Mouse (Mus musculus) spleen, postnatal 36 days (tissue): ENCODE measurements at regions not wholly inside any gene's neighbourhood (a gene's known extent, or its start where the extent isn't known, plus 50 kb on each side); places are given as distances from the start of the nearest gene placed in this dataset.
"Not testable (repeated sequence)": the region's sequence is repeated elsewhere in the genome, so short reads cannot be mapped to it uniquely, and the experiment has no call there.

Experiments used
- DNase-seq, 2 experiments: peaks; one replicate each; pipeline ENCODE4 v3.0.0; 2022; ENCODE audit warnings: low spot score in 2 of 2, mixed read lengths in 1 of 2

DNA sequence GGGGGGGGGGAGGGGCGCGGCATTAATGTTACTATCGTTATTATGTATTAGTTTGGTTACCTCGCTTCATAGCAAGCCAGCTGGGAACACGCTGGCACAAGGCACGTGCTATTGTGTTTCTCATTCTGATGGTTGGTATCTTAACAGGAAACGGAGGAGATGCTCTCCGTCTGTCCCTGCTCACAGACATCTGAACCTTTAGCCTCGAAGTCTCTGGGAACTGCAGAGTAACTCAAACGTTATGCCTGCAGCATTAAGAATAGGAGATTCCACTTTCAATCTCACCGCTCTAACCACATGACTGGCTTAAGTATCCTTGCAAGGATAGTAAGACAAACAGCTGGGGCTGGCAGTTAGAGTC, 80.0 kb downstream of the Nfkbiz start:
- no peak for DNase-seq

DNA sequence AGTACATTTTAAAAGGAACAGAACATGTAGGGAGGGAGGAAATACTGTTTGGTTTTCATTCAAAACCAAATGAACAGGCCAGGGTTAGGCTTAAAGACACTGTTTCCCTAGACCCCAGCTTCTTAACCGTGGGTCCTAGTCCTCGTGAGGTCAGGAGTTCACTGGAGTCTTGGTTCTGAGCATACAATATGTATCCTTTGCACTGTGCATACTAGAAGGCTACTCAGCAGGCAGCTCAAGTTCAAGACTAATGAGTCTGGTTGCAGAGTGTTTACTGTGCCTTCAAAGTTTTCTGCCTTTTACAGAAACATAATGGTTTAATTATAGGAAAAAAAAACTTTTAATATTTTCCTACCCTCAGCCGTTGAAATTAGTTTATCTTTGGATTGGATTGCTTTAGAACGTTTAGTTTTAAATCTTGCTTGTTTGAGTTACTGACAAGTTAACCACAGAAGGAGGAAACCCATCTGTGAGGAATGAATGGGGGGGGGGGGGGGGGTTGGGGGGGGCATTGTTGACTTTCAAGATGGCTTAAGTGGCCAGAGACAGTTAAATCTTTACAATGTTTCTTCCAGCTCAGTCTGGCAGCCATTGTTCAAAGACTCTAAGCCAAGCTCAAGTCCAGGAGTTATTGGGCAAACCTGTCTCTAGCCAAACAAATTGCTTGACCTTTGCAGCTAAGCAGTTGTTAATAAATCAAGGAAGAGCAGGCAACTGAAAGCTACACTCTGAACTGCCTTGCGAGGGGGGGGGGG, 80.6 kb downstream of the Nfkbiz start:
- no peak for DNase-seq

DNA sequence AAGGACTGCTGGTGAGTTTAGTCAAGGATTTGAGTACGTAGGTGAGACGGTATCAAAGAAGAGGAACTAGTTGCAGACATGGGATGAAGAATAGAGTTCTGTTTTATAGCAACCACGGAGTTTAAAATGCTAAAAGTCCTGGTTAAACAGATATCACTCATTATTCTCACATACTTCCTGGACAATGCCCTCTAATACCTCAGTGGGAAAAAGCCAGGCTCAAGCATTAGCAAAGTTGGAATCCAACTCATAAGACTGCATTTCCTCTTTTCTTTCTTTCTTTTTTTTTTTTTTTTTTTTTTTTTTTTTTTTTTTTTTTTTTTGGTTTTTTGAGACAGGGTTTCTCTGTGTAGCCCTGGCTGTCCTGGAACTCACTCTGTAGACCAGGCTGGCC, 81.3 kb downstream of the Nfkbiz start:
- not testable (repeated sequence) for DNase-seq

DNA sequence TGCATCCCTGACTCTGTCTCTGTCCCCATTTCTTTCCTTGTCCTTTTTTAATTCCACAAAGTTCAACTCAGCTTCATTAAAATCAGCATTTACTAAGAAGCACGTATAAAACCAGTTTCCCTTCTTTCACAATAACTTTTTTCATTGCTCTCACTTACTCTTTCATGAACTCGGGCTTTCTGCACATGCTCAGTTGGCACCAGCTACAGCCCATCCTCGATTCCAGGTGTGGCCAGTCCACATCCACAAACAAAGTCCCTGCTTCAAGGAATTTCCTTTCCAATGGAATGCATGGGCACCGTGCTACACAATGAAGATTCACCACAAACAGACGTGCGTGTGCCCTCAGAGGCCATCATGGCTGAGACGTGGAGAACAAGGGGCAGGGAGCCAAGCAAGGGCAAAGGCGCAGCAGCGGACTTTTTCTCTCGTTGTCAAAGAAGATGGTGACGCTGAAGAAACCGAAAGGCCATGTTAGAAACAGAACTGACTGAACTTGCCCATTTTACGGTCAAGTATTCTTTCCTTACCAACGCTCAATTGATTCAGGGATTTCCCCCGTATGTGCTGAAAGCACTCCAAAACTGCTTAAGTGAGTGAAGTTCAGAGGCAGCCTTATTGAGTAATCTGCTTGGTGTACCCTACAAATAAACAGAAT, 81.8 kb downstream of the Nfkbiz start:
- no peak for DNase-seq

DNA sequence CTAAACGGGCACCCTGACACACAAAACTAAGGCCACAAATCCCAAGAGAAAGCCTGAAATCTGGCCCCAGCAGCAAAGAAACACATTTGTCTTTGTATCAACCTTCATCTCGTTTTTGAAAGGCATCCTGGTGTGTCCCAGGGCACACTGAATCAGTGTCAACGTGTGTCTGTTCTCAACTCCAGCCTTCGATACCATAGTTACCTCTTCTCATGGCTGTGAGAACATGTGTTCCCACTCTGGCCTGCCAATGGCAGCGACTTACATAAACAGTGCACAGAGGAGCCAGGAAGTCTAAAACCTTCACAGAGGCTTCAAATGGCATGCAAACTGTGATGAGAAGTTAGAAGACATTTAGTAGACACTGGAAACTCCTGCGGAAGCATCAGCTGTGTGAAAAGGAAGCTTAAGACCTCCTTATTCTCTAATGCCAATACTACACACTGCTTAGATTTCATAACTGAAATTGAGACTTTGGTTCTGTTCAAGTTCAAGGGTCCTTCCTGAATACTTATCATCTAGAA, 83.3 kb downstream of the Nfkbiz start:
- DNase-seq = no peak

DNA sequence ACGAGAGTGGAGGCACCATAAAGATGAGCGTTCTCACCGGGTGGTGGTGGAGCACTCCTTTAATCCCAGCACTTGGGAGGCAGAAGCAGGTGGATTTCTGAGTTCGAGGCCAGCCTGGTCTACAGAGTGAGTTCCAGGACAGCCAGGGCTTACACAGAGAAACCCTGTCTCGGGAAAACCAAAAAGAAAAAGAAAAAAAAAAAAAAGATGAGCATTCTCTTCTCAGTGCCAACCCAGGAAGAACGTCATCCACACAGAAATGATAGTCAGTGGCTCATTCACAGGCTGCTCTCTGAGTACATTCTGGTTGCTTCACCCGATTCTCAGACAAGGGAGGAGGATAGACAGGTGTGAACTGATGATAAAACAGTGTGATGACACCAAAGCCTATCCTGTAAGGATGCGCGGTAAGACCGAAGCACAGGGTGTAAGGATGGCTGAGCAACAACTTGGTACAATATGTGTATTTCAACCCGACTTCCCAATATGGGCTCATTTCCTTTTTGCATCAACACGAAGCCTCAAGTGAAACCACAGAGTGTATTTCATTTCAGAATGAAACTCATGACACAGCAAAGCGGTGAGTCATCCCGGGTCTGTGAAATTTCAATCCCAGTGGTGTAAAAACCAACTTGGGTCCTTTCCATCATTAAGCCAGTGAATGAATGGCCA, 84.5 kb downstream of the Nfkbiz start:
- DNase-seq = peak; percentile 38 to 54

DNA sequence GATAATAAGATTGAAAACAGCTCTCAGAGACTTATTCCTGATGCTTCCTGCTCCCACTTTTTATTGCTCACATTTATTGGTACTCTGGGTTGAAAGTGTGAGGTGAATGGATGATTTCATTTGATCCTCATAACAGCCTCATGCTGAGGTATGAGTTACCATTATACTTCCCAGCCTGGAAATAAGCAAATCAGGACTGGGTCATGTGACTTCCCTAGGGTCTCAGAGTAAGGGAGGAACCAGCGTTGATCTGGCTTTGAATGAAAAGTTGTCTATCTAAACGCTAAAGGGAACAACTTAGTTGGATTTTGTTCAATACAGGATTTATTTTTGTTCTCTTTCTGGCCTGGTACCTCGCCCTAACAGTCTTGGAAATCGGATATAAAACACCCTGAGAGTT, 85.3 kb downstream of the Nfkbiz start:
- DNase-seq = no peak

DNA sequence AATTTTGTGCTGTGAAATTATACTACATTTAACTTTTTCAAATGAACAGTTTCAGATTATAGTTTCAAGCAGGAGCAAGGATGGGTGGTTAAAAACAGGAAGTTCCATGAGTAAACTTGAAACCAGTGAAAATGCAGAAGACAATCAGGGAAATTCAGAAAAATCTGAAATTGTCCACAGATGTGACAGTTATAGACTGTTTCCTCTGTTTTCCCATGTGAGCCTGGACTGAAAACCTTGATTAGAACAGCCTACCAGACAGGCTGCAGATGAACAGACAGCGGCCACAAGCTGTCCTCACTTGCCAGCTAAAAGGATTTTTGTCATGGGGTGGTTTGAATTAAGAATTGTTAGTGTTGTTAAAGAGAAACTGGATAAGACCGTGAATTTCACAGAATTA, 91.4 kb downstream of the Nfkbiz start:
- peak in 1 of 2 experiments; percentile 18 for DNase-seq

DNA sequence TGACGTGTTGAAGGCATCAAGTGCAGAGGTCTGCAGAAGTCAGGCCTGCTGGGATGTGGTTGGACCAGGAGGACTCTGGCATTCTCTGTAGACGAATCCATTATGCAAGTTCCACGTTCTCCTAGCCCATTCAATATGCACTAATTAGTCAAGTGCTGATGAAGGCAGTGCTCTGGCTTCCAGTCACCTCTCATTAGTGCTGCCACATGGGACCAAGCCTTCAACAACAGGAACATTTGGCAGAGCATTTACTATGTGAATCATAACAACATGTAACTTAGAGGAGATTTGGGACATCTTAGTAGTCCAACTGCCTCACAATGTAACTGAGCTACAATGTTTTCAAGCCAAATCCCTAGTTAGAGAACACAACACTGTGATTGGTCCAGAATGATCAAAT, 92.5 kb downstream of the Nfkbiz start:
- DNase-seq = no peak

DNA sequence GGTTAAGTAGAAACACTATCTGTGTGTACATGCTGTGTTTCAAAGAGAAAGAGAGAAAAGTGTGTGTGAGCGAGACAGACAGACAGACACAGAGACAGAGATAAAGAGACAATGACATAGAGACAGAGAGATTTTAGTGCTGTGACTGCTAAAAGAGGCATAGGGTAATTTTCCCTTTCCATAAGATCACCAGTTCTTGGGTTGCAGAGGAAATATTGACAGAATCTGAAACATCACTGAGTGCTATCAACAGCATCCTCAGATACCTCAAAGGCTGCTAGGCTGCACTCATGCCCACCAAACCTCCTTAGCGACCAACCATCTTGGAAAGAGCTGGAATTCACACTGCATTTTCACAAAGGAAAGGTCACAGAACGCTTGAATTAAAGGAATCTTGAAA, 93.6 kb downstream of the Nfkbiz start:
- no peak for DNase-seq

DNA sequence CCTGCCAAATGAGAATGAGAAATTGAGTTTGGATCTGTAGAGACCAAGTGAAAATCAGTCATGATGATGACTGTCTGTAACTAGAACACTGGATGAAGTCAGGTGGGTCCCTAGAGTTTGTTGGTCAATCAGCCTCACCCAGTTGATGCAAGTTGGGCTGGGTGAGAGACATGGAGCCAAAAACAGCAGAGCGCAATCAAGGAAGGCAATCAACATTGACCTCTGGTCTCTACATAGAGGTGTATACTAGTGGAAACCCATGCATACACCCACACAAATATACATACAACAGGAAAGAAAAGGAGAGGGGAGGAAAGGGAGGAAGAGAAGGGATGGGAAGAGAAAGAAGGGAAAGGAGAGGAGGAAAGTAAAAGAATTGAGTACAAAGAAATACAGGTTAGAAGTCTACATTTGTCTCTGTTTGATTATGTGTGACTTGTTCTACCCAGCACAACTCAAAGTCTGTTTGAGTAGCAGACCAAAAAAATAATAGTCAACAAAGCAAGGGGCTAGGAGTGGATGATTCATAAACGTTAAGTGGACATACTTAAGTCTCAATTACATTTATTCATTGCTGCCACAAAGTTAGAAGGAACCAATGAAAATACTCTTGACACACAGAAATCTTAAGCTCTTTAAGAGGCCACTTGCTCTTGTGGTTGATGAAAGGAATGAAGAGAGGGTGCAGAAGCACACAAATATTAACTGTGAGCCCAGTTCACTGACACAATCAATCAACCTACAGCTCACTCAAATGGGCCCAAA, 97.4 kb downstream of the Nfkbiz start:
- DNase-seq = no peak

DNA sequence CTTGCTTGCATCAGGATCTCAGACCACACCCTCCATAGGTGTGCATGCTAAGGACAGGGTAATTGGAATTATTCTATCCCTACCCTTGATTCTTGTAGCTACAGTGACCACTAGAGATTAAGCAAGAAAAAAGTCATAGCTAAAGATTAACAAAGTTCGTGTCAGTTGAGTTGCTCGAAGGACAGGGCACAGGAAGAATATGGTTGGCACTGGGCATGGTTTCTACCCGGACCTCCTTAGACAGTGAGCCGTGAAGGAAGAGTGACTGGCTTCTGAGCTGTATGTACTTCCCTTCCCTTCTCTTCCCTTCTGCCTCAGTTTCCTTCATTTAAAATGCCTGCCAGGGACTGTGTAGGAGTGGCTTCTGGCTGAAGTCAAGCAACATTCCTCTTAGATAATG, 100.0 kb downstream of the Nfkbiz start:
- DNase-seq = no peak

DNA sequence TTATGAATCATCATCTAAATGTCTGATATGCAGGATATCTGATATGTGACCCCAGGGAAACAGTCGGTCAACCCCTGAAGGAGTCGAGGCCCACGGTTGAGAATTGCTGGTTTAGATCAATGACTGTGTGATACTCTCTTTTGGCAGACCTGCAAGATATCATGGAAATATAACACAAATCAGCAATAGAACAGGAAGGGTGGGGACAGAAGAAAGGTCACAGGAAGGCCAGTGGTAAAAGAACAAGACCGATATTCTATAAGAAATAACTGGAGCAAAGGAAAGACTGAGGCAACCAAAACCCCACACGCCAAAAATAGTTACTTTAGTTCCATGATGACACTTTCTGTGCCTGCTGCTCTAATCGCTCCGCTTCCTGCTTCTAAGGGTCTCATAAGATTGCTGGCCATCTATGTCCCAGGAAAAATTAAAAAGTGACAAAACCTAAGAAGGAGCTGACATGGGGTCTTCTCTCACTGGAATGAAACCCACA, 103.2 kb downstream of the Nfkbiz start:
- DNase-seq = no peak

DNA sequence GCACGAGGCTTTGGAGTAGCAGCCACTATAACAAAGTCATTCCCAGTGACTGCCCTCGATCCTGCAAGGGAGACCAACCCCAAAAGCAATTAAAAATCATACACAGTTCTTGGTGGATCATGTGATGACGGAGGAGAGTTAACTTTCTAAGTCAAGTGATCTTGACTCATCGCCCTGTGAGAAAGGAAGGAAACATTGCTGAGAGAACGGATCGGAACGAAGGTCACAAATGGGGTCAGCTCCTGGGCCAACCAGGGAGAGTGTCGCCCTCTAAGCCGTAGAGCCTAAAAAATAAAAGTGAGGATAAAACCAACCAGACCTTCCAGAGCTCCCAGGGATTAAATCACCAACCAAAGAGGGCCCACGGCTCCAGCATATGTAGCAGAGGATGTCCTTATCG, 104.4 kb downstream of the Nfkbiz start:
- no peak for DNase-seq

DNA sequence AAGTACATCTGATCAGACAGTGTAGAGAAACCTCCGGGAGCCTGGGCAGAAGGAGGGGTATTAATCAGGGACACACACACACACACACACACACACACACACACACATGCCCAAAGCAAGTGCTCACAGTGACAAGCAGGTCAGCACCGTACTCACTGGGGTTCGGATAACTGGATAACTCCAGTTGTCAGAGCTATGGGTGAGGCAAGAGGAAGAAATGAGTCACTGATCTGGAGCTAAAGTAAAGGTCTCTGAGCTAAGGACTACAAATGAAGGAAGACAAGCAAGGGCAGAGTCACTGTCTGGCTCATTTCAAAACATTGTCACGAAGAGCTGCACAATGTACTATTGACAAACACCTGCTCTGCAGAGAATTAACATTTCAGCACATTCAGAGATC, 104.9 kb downstream of the Nfkbiz start:
- no peak for DNase-seq

DNA sequence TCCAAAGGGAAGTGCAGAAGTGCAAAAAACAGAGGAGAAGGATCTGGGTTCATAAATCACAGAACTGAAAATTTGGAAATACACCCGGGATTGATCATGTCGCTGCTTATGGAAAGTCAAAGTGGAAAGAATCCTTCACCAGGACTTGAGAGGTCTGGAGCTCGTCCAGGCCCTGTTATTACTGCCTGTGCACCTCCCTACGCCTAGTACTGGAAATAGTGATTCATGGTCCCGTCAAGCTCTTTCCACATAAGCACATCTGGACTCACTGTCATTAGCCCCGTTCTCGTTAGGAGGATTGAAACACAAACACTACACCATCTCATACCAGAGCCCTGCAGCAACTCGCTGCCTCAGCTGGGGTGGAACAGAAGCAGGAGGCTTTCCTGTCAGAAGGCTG, 107.7 kb downstream of the Nfkbiz start:
- no peak for DNase-seq

DNA sequence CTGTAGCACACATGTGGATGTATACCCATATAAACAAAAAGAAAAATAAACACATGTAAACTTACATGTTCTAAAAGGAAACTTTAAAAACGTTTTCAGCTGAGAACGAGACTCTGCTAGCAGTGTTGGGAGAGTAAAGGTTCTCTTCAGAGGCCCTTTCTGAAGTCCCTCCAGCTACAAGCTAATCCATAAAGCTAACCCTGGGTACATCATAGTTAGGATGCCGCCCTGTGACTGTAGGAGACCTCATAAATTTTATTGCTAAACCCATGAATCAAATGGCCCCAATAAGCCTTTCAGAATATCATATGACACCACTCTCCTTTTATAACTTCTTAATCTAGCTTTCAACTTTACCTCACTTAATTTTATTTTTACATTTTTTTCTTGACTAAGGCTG, 112.2 kb downstream of the Nfkbiz start:
- no peak for DNase-seq

DNA sequence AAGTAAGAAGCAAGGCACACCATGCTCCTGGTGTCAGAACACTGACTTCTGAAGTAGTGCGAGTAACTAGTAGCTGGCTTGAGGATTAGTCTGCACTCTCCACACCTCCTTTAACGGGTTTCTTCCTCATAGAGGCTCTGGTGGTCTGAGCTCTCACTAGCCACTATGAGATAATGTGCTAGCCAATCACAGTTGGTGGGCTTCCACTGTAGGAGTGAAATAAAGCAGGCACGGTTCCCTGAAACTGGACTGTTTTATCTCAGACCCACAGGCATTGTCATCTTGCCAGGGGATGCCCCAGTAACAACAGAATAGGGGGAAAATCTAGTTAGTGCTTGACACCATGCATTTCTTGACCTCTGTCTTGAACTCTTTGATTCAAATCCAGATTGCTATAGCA, 118.3 kb downstream of the Nfkbiz start:
- DNase-seq = no peak

DNA sequence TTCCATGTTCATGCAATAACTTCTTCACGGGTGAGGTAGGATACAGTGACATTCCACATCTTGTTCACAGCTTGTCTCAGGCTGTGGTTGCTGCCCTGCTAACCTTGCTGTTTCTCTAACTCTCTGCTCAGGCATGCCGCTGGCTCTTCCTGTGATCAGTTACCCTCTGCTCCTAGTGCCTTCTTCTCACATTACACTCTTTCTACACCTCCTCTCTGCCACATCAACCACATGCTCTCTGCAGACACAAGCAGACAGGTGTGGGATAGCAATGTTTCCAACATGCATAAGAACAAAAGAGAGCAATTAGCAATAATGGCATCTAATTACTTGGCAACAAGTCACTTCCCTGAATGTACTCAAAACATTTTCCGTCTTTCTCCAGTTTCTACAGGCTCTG, 128.7 kb downstream of the Nfkbiz start:
- DNase-seq = no peak

DNA sequence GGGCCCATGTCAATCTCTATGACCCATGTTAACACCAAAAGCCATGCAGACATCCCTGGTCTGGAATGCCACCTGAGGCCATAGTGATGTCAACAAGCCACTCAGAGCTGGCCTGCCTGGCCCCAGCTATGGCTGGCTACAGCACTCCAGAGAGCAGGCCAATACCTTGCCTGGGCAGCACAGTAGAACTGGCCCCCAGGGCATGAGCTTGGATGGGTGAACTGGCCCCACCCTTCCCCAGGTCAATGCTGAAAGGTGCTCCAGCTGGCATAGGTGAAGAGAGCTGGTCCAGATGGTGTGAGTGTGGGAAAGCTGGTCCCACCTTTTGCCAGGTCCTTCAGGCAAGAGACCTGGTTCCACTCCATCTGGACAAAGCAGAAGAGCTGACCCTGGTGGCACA, 132.2 kb downstream of the Nfkbiz start:
- no peak for DNase-seq

DNA sequence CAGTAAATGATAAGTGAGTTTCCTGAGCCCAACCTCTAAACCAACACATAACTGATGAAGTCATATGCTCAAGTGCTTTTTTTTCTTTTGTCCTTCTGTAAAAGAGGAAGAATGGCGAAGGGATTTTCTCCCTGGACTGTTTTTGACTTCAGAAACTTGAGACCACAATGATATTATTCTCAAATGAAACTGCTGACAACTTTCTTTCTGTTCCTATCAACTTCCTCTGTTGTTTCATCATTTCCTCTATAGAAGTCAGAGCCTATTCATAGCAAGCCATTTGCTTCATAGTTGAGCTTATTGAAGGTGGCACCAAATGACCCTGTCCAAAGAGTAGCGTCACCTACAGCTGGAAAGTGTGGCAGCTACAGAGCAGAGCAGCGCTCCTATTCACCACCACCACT, 140.2 kb downstream of the Nfkbiz start:
- DNase-seq = peak in 1 of 2 experiments; percentile 16

DNA sequence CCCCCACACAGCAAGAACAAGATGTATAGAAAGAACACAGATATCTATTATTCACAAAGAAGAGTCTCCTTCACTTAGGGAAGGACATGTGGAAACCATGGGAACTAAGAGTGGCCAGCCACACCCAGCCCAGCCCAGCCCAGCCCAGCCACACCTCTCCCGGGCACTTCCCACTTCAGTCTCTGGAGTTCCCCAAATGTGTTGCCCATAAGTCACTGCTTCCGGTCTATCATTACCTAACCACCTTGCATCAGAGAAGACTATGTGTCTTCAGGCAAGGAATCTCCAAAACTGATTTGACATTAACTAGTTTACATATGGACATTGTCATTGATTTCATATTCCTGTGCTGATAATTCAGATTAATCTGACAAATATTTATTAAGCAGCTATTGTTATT, 147.6 kb downstream of the Nfkbiz start:
- no peak for DNase-seq
